Mouse (Mus musculus) embryonic facial prominence, embryonic 11.5 days (tissue): ENCODE results near the gene Capns2. TPM values are rescaled to one million over a fixed set of nuclear protein-coding genes. Genes with fewer than 3 reads are reported as not detected.
"Not testable (repeated sequence)": the region's sequence is repeated elsewhere in the genome, so short reads cannot be mapped to it uniquely, and the experiment has no call there.

Experiments
- ATAC-seq: fragments of 200-750 bp; cut with Nextera tagmentation; replicated peaks from 2 replicates; pipeline ENCODE4 v1.8.0; 2017; ENCODE audit warnings: low read depth; ENCODE audit not compliant: insufficient number of reproducible peaks, low FRiP score, low TSS enrichment
- DNase-seq: peaks from one replicate; pipeline ENCODE4 v3.0.0-alpha.2; 2015; ENCODE audit warnings: low spot score
- H3K27ac ChIP-seq: fragments of 300-500 bp; sonication (generic); replicated peaks from 2 replicates; pipeline ENCODE4 v1.5.1; 2014; ENCODE audit warnings: mild to moderate bottlenecking, low read depth, low read length, control low read depth
- H3K27me3 ChIP-seq: fragments of 300-500 bp; sonication (generic); 2 replicates; pipeline ENCODE4 v1.6.1; 2014; ENCODE audit warnings: mild to moderate bottlenecking, low read length, moderate library complexity, mixed read lengths; ENCODE audit not compliant: control insufficient read depth, insufficient read depth
- H3K36me3 ChIP-seq: fragments of 300-500 bp; sonication (generic); replicated peaks from 2 replicates; pipeline ENCODE4 v1.6.1; 2014; ENCODE audit warnings: low read depth, mild to moderate bottlenecking, low read length, moderate library complexity, mixed read lengths; ENCODE audit not compliant: control insufficient read depth, insufficient read depth
- H3K4me1 ChIP-seq: fragments of 300-500 bp; sonication (generic); 2 replicates; pipeline ENCODE4 v1.6.1; 2014; ENCODE audit warnings: low read length, mixed read lengths; ENCODE audit not compliant: control insufficient read depth, insufficient read depth
- H3K4me2 ChIP-seq: fragments of 300-500 bp; sonication (generic); 2 replicates; pipeline ENCODE4 v1.6.1; 2014; ENCODE audit warnings: low read depth, mild to moderate bottlenecking, control low read depth, low read length, moderate library complexity
- H3K4me3 ChIP-seq: fragments of 300-500 bp; sonication (generic); 2 replicates; pipeline ENCODE4 v1.5.1; 2014; ENCODE audit warnings: low read depth, low read length, control low read depth
- H3K9ac ChIP-seq: fragments of 300-500 bp; sonication (generic); replicated peaks from 2 replicates; pipeline ENCODE4 v1.6.1; 2014; ENCODE audit warnings: mild to moderate bottlenecking, control low read depth, low read length
- H3K9me3 ChIP-seq: fragments of 300-500 bp; sonication (generic); replicated peaks from 2 replicates; pipeline ENCODE4 v1.6.1; 2016; ENCODE audit warnings: mild to moderate bottlenecking, low read length, inconsistent platforms, mixed read lengths; ENCODE audit not compliant: control insufficient read depth
- WGBS: fragments of 180-500 bp; shearing (Covaris S2); extraction: QIAGEN DNeasy Blood & Tissue Kit; methylation state at CpG from one replicate; pipeline ENCODE4 v1.1.7; 2014; 5-methylcytosine and 5-hydroxymethylcytosine counted together
- polyA plus RNA-seq: library from polyadenylated mRNA; unstranded; fragments of >200 nt; fragmentation: Nextera tagmentation; extraction: Ambion mirVana; gene quantifications from 2 replicates; pipeline ENCODE4 v1.2.1, GENCODE M21; 2014

The Capns2 gene
- polyA plus RNA-seq, 1 experiment from 2014 or later, result not detected

DNA sequence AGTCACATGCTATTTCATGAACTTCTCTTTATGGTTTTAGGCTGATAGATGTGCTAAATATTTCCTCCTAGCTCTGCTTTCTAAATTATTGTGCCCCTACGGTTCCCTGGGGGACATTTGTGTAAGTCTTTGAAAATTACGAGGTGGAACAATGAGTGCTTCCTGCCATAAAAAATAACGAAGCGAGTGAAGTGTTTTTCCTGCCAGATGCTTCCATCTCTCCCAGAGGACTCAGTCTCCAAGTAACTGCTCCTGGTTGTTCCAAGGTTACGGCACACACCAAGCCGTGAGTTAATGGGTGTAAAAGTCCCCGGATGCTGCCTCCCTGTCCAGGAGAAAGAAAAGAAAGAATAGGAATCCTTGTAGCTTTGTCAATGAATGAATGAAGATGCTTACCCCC is 30.9 kb upstream of the Capns2 start:
- H3K27me3 ChIP-seq, result no peaks in the 10 kb centered on the region
- WGBS, result 53% methylated on average over 7 of the region's 7 CpGs
- H3K4me2 ChIP-seq, result no peak overlapping the region
- no peak overlapping the region for H3K9ac ChIP-seq
- no peaks in the 10 kb centered on the region for H3K4me1 ChIP-seq
- ATAC-seq (no peak), DNase-seq (no peak)
- H3K9me3 ChIP-seq, result no peaks in the 10 kb centered on the region
- no peaks in the 10 kb centered on the region for H3K36me3 ChIP-seq
- H3K4me3 ChIP-seq, result no peak overlapping the region
- no peak overlapping the region for H3K27ac ChIP-seq

DNA sequence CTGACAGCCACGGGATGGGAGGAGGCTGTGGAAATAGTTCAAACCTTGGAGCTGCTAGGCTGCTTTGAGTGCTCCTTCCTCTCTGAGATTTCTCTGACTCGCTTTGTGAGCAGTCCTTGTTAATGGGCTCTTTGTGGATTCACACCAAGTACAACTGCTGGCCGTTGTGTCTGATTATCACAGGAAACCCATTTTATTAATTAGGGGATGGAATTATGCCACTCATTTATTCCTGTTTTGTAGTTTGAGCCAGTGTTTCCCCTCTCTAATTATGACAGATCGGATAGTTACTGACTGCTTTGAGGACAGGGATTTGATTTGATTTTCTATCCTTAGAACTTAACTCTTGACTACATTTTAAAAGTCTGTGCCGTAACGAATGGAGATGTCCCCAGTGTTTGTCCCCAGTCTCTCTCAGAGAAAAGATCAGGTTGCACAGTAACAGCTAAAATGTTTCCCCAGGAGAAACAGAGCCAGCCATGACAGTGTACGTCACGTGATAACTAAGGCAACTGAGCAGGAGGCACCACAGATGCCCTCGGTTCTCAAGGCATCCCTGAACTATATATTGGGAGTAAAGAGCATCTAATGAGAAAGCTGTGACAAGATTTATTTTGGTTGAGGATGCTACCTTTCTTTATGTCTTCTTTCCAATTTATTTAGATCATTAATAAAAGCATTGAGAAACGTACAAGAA is 29.0 kb upstream of the Capns2 start:
- Histone ChIP-seq H3K4me2 (no peak overlapping the region), H3K36me3 (no peaks in the 10 kb centered on the region), H3K27ac (no peak overlapping the region), H3K9me3 (no peaks in the 10 kb centered on the region), H3K27me3 (no peaks in the 10 kb centered on the region), H3K4me3 (no peak overlapping the region), H3K4me1 (no peaks in the 10 kb centered on the region), H3K9ac (no peak overlapping the region)
- no peak for ATAC-seq
- no peak for DNase-seq
- WGBS, result 41% methylated on average over 10 of the region's 10 CpGs

DNA sequence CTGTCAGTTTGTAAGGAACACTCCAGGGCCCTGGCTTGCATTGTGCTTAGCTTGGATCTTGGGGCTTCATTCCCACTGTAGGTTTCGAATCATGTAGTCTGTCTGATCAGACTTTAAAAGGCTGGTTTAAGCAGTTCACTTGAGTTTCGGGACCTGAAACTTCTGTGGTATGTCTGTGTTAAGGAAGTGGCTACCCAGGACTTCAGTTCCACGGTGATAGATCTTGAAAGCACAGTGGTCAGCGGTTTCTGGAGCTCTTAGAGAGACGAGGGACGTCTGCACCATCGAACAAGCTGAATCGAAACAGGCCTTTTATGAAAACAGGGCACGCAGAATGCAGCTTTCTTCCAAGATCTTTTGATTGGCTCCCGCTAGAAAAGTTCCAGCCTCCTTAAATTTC is 25.4 kb upstream of the Capns2 start:
- H3K4me1 ChIP-seq, result no peaks in the 10 kb centered on the region
- no peaks in the 10 kb centered on the region for H3K36me3 ChIP-seq
- no peak overlapping the region for H3K4me2 ChIP-seq
- no peak overlapping the region for H3K9ac ChIP-seq
- 81% methylated on average over 10 of the region's 10 CpGs for WGBS
- no peaks in the 10 kb centered on the region for H3K9me3 ChIP-seq
- no peaks in the 10 kb centered on the region for H3K27me3 ChIP-seq
- no peak overlapping the region for H3K27ac ChIP-seq
- no peak for ATAC-seq
- H3K4me3 ChIP-seq, result no peak overlapping the region
- DNase-seq, result no peak

DNA sequence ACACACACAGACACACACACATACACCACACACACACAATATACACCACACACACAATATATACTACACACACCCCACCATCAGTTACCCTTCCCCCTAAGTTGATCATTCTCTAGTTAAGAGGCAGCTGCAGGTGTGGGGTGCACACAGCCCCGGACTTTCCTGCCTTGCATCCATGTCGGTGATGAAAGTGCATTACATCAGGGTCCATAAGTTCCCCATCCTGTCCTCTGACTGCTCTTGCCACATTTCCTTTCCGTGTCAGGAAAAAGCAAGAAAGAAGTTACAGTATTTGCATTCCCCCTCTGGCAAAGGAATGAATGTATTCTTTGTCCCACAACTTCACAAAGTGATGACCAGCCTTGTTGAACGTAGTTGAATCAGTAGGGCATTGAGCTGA is 20.0 kb upstream of the Capns2 start:
- H3K4me3 ChIP-seq, result no peak overlapping the region
- H3K27me3 ChIP-seq, result no peaks in the 10 kb centered on the region
- H3K4me2 ChIP-seq, result no peak overlapping the region
- H3K27ac ChIP-seq, result no peak overlapping the region
- H3K9me3 ChIP-seq, result no peaks in the 10 kb centered on the region
- H3K4me1 ChIP-seq, result no peaks in the 10 kb centered on the region
- no peak for ATAC-seq
- H3K36me3 ChIP-seq, result no peaks in the 10 kb centered on the region
- WGBS, result 35% methylated on average over 4 of the region's 4 CpGs
- H3K9ac ChIP-seq, result no peak overlapping the region
- no peak for DNase-seq

DNA sequence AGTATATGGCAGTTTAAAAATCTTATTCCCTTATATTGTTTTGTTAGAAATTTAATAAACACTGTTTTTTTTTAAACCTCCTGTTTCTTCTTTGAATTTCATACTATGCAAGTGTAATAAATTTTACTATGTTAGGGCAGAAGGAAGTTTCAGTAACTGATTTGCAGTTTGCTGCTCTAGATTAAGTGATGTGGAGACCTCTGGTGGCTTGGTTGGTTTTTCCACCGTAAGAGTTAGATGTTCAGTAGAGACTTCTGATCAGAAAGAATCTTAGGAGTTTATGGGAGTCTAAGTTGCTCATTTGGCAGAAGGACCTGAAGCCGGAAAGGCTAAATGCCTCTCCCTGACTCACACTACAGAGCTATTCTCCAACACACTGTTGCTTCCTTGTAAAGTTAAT is 17.4 kb upstream of the Capns2 start:
- DNase-seq, result no peak
- Histone ChIP-seq H3K9ac (no peak overlapping the region), H3K36me3 (no peaks in the 10 kb centered on the region), H3K9me3 (no peaks in the 10 kb centered on the region), H3K27ac (no peak overlapping the region), H3K4me2 (no peak overlapping the region), H3K4me3 (no peak overlapping the region), H3K27me3 (no peaks in the 10 kb centered on the region), H3K4me1 (no peaks in the 10 kb centered on the region)
- ATAC-seq, result no peak
- 77% methylated on average over 2 of the region's 2 CpGs for WGBS

DNA sequence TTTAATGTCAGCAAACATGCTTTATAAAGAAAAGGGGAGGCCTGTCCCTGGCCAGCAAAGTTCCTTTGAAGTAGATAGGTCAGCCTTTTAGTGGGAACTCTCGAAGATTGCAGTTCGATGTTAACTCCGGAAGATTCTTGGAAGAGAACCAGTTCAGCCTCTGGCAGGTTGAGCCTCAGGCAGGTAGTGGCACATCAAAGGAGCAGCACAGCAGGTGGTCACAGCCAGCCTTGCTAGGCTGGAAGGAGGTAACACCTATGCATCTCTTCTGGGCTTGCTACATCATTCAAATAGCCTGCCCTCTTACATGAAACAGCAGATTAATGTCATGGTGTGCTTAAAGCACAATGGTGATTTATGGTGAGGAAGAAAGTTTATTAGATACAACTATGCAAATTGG is 9.0 kb upstream of the Capns2 start:
- not testable (repeated sequence) for H3K9ac ChIP-seq, H3K9me3 ChIP-seq, H3K4me3 ChIP-seq, H3K4me2 ChIP-seq, H3K27me3 ChIP-seq, DNase-seq, ATAC-seq, H3K27ac ChIP-seq, H3K36me3 ChIP-seq, H3K4me1 ChIP-seq
- 73% methylated on average over 3 of the region's 3 CpGs for WGBS

DNA sequence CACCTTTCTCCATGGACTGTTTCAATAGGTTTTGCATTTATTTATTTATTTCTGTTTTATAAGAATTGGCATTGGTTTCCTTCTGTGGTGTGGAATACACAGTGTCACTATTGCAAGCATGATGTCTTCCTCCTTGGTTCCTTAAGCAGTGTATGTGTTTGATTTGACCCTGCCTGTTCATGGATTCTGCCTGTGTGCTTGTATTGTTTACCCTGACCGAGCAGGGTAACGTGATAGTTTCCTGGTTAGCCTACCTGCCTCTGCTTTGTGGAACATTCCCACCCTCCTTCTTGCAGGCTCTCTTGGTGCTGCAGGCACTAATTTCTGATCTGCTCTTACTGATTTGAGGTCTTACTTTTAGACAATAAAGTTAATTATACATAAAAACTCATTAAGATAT is 7.3 kb upstream of the Capns2 start:
- Histone ChIP-seq H3K9ac (no peak overlapping the region), H3K4me3 (no peak overlapping the region), H3K27ac (no peak overlapping the region), H3K9me3 (no peaks in the 10 kb centered on the region), H3K4me1 (no peaks in the 10 kb centered on the region), H3K36me3 (no peaks in the 10 kb centered on the region), H3K27me3 (no peaks in the 10 kb centered on the region), H3K4me2 (no peak overlapping the region)
- ATAC-seq (no peak), DNase-seq (peak; percentile 11)
- WGBS, result 45% methylated on average over 2 of the region's 2 CpGs

DNA sequence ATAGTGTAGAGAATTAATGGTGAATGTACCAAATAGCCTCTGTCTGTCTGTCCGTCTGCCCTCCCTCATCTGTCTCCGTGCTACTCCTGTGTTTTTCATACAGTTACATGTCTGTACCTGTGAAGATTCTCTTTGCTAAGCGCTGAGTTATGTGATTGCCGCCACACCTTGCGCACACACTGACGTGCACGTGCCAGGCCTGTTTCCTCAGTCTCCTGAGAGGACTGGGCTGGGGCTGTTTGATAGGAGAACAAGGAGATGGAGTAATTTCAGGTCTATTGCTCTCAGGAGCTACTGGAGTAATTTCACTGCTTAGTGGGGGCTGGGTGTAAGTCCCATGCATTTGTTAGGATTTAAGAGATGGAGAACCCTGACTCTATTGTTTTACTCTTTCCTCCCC is 6.2 kb upstream of the Capns2 start:
- no peak overlapping the region for H3K4me2 ChIP-seq
- no peak overlapping the region for H3K27ac ChIP-seq
- H3K9me3 ChIP-seq, result no peaks in the 10 kb centered on the region
- H3K27me3 ChIP-seq, result no peaks in the 10 kb centered on the region
- H3K4me3 ChIP-seq, result no peak overlapping the region
- WGBS, result 88% methylated on average over 7 of the region's 7 CpGs
- DNase-seq (no peak), ATAC-seq (no peak)
- no peaks in the 10 kb centered on the region for H3K36me3 ChIP-seq
- H3K4me1 ChIP-seq, result no peaks in the 10 kb centered on the region
- H3K9ac ChIP-seq, result no peak overlapping the region
